Mouse (Mus musculus) midbrain, postnatal 0 days (tissue): ENCODE measurements at regions not wholly inside any gene's neighbourhood (a gene's known extent, or its start where the extent isn't known, plus 50 kb on each side); places are given as distances from the start of the nearest gene placed in this dataset.

ENCODE experiments used
- ATAC-seq: fragments of 200-750 bp; cut with Nextera tagmentation; 2 replicates; pipeline ENCODE4 v1.8.0; 2017; ENCODE audit warnings: moderate number of reproducible peaks, mild to moderate bottlenecking, moderate TSS enrichment, moderate library complexity; ENCODE audit not compliant: low FRiP score
- DNase-seq: peaks from one replicate; pipeline ENCODE4 v3.0.0-alpha.2; 2015; ENCODE audit warnings: low spot score
- H3K27ac ChIP-seq: fragments of 300-500 bp; sonication (generic); 2 replicates; pipeline ENCODE4 v1.5.1; 2014; ENCODE audit warnings: low read depth, mild to moderate bottlenecking, low read length, mixed read lengths
- H3K27me3 ChIP-seq: fragments of 300-500 bp; sonication (generic); 2 replicates; pipeline ENCODE4 v1.6.1; 2014; ENCODE audit warnings: low read length, control low read depth, mixed read lengths; ENCODE audit not compliant: insufficient read depth
- H3K36me3 ChIP-seq: fragments of 300-500 bp; sonication (generic); 2 replicates; pipeline ENCODE4 v1.6.1; 2014; ENCODE audit warnings: low read length, control low read depth, mixed read lengths; ENCODE audit not compliant: insufficient read depth
- H3K4me1 ChIP-seq: fragments of 300-500 bp; sonication (generic); 2 replicates; pipeline ENCODE4 v1.6.1; 2014; ENCODE audit warnings: mild to moderate bottlenecking, control low read depth, antibody characterized with exemption, low read length, mixed read lengths; ENCODE audit not compliant: insufficient read depth
- H3K4me2 ChIP-seq: fragments of 300-500 bp; sonication (generic); 2 replicates; pipeline ENCODE4 v1.6.1; 2014; ENCODE audit warnings: low read depth, mild to moderate bottlenecking, low read length, mixed read lengths; ENCODE audit not compliant: poor library complexity, severe bottlenecking
- H3K4me3 ChIP-seq: fragments of 300-500 bp; sonication (generic); 2 replicates; pipeline ENCODE4 v1.5.1; 2014; ENCODE audit warnings: low read depth, mild to moderate bottlenecking, low read length, moderate library complexity
- H3K9ac ChIP-seq: fragments of 300-500 bp; sonication (generic); replicated peaks from 2 replicates; pipeline ENCODE4 v1.6.1; 2014; ENCODE audit warnings: mild to moderate bottlenecking, low read length, moderate library complexity, mixed read lengths; ENCODE audit not compliant: poor library complexity, severe bottlenecking
- H3K9me3 ChIP-seq: fragments of 300-500 bp; sonication (generic); 2 replicates; pipeline ENCODE4 v1.6.1; 2016; ENCODE audit warnings: low read length, control low read depth
- CTCF ChIP-seq: IDR thresholded peaks from 2 replicates; pipeline ENCODE4 v1.5.1; 2016; ENCODE audit warnings: antibody characterized with exemption, mild to moderate bottlenecking
- WGBS: fragments of 180-500 bp; shearing (Covaris S2); extraction: QIAGEN DNeasy Blood & Tissue Kit; methylation state at CpG from one replicate; pipeline ENCODE4 v1.1.7; 2014; 5-methylcytosine and 5-hydroxymethylcytosine counted together

- no peaks in the 10 kb centered on the region for H3K36me3 ChIP-seq
- no peak for TF ChIP-seq CTCF
- 80% methylated on average over 2 of the region's 2 CpGs for WGBS
- DNase-seq = no peak
- H3K27ac ChIP-seq = no peak overlapping the region
- H3K9me3 ChIP-seq = no peaks in the 10 kb centered on the region
- H3K4me1 ChIP-seq = no peaks in the 10 kb centered on the region
- no peaks in the 10 kb centered on the region for H3K27me3 ChIP-seq
- no peak overlapping the region for H3K4me3 ChIP-seq
- H3K9ac ChIP-seq = no peak overlapping the region
- ATAC-seq = no peak
- H3K4me2 ChIP-seq = no peak overlapping the region
Measured at GRCm38 (mm10) chr8:11111987-11112386, 103.7 kb upstream of the Irs2 start.

DNA sequence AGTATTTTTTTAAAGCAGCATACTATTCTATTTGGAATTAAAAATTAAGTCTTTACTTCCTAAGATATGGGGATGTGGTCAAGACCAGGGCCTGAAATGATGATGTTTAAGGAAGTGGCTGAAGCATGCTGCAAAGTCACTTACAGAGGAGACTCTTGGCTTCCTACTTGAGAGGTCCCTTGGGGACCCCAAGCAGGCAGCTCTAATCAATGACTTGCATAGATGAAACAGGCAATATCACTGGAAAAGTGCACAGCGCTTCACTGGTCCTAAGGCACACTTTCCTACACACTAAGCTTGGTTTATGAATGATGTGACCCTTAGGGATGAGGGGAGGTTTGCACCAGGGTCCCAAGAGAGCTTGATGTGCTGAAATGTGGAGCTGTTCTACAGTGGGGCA, 99.2 kb upstream of the Irs2 start:
- Histone ChIP-seq H3K9ac (no peak overlapping the region), H3K4me1 (no peaks in the 10 kb centered on the region), H3K27ac (no peak overlapping the region), H3K4me2 (no peak overlapping the region), H3K36me3 (no peaks in the 10 kb centered on the region), H3K4me3 (no peak overlapping the region), H3K9me3 (no peaks in the 10 kb centered on the region), H3K27me3 (no peaks in the 10 kb centered on the region)
- ATAC-seq = no peak
- no peak for DNase-seq
- no peak for TF ChIP-seq CTCF
- WGBS = 94% methylated on average over 1 of the region's 1 CpGs

DNA sequence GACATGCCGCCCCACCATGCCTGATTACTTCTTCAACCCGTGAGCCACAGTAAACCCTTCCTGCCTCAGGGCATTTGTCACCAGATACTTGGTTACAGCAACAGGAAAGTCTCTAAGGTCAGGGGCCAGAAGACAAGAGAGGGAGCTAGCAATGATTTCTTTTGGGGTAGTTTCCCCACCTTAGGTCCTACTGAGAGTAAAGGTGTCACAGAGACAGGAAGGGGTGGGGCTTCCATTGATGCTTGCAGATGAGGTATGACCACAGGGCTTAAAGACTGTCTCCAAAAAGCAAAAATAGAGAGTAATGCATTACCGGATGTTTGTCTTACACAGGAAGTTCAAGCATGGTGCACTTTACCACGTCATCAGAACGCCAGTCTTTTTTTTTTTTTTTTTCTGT, 98.8 kb upstream of the Irs2 start:
- ATAC-seq (no peak), DNase-seq (no peak)
- Histone ChIP-seq H3K4me3 (no peak overlapping the region), H3K27ac (no peak overlapping the region), H3K27me3 (no peaks in the 10 kb centered on the region), H3K4me2 (no peak overlapping the region), H3K9me3 (no peaks in the 10 kb centered on the region), H3K36me3 (no peaks in the 10 kb centered on the region), H3K4me1 (no peaks in the 10 kb centered on the region), H3K9ac (no peak overlapping the region)
- TF ChIP-seq CTCF = no peak
- 86% methylated on average over 5 of the region's 5 CpGs for WGBS

DNA sequence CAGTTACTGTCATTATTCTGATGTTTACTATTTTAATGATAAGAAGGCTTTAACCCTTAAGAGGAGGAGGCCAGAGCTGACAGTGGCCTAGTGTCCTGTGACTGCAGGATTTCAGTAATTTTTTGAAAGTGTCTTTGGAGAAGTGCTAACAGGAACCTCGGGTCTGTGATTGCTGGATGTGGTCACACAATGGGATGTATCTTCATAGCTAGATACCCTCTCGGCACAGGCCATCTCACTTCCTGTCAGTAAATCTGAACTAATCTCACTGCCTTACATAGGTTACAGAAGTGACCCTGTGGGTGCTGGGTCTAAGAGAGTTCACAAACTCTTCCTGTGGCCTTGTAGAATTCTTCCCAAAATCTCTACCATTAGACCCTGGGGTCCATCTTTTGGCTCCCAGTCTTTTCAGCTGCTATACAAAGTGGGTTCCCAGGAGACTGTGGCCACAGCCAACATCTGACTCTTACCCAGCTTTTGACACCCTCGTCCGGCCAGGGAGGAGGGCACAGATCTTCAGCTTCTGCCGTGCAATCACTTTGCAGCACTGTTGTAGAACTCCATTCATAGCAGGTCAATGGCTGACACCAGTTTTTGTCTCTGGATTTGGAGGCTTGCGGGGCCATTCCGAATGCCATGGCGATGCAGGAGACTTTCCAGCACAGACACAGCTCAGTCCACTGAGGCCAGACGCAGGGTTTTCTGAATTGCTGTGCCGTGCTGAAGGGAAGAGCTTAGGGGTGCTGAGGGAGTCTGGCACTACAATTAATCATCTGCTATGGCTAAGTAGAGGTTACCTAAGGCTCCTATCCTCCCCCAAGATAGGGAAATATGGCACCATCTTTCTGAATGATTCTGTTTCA, 95.7 kb upstream of the Irs2 start:
- 0 out of 2 replicates have a peak, but pooled peaks have one; percentile 23 for ATAC-seq
- H3K27ac ChIP-seq = no peak overlapping the region
- no peak overlapping the region for H3K9ac ChIP-seq
- DNase-seq = peak; percentile 28
- no peaks in the 10 kb centered on the region for H3K9me3 ChIP-seq
- no peaks in the 10 kb centered on the region for H3K36me3 ChIP-seq
- H3K4me3 ChIP-seq = no peak overlapping the region
- WGBS = 45% methylated on average over 10 of the region's 10 CpGs
- TF ChIP-seq CTCF = no peak
- H3K4me1 ChIP-seq = no peaks in the 10 kb centered on the region
- no peak overlapping the region for H3K4me2 ChIP-seq
- no peaks in the 10 kb centered on the region for H3K27me3 ChIP-seq

- ATAC-seq = no peak
- H3K36me3 ChIP-seq = no peaks in the 10 kb centered on the region
- TF ChIP-seq CTCF = no peak
- no peaks in the 10 kb centered on the region for H3K27me3 ChIP-seq
- no peak for DNase-seq
- H3K4me2 ChIP-seq = no peak overlapping the region
- no peaks in the 10 kb centered on the region for H3K9me3 ChIP-seq
- no peaks in the 10 kb centered on the region for H3K4me1 ChIP-seq
- no peak overlapping the region for H3K9ac ChIP-seq
- H3K27ac ChIP-seq = no peak overlapping the region
- H3K4me3 ChIP-seq = no peak overlapping the region
- 93% methylated on average over 3 of the region's 3 CpGs for WGBS
Measured at GRCm38 (mm10) chr8:11100310-11100709, 92.1 kb upstream of the Irs2 start.

GRCm38 (mm10) chr8:11099591-11099855, 91.3 kb upstream of the Irs2 start:
- 61% methylated on average over 3 of the region's 3 CpGs for WGBS
- H3K4me3 ChIP-seq = no peak overlapping the region
- DNase-seq = no peak

More at GRCm38 (mm10) chr8:11099591-11099855, 91.3 kb upstream of the Irs2 start:
- H3K36me3 ChIP-seq = no peaks in the 10 kb centered on the region
- no peak for ATAC-seq
- no peaks in the 10 kb centered on the region for H3K9me3 ChIP-seq
- H3K27ac ChIP-seq = no peak overlapping the region
- H3K4me1 ChIP-seq = no peaks in the 10 kb centered on the region
- no peak overlapping the region for H3K4me2 ChIP-seq
- H3K27me3 ChIP-seq = no peaks in the 10 kb centered on the region
- no peak overlapping the region for H3K9ac ChIP-seq
- no peak for TF ChIP-seq CTCF
